Mouse (Mus musculus) neutrophil, adult 83 days (primary cell): ENCODE measurements around the gene Tbx15. TPM values are rescaled to one million over a fixed set of nuclear protein-coding genes. Genes with fewer than 3 reads are reported as not detected.

Experiments
- total RNA-seq, 2 experiments: library from RNA; stranded (reverse); gene quantifications; one replicate each; pipeline ENCODE4 v1.2.4; 2023

Gene Tbx15
- under 1 TPM in 1 of 2 experiments, not detected in 1; 0.20 TPM for total RNA-seq

DNA sequence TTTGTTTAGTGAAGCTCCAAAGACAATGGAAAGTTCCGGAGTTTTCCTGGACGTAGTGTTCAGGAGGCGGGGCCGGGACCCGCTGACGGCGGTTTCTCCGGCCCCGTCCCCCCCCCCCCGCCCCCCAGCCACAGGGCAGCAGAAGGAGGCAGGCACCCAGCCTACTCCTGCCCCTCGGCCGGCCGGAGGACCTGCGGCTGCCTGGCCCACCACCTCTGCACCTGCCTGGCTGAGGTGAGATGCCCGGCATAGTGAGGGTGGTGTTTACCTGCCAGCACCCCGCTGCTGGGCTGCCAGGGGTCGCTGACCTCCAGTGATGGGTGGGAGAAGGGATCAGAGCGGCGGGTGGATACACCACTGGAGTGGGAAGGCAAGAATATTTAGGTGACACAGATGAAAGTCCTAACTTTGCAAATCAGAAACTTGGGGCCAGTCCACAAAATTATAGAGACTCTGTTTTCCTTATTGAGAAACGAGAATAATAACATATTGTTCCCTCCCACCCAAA is at the start of gene Tbx15:
Gene Tbx15 (plus strand): TSS at position 169 of the 508 bp plus-strand sequence.

Other genes with a start within 250 kb of the Tbx15 start
- gene Wars2, start 99.3 kb upstream of the Tbx15 start, total RNA-seq: 1 to 10 TPM; 3.1 to 3.4 TPM